Mouse (Mus musculus): ENCODE measurements around the gene Shank2. TPM values are rescaled to one million over a fixed set of nuclear protein-coding genes. Genes with fewer than 3 reads are reported as not detected.

Shank2 gene
- total RNA-seq, 2 experiments from 2014 or later = 133 to 143 TPM

DNA sequence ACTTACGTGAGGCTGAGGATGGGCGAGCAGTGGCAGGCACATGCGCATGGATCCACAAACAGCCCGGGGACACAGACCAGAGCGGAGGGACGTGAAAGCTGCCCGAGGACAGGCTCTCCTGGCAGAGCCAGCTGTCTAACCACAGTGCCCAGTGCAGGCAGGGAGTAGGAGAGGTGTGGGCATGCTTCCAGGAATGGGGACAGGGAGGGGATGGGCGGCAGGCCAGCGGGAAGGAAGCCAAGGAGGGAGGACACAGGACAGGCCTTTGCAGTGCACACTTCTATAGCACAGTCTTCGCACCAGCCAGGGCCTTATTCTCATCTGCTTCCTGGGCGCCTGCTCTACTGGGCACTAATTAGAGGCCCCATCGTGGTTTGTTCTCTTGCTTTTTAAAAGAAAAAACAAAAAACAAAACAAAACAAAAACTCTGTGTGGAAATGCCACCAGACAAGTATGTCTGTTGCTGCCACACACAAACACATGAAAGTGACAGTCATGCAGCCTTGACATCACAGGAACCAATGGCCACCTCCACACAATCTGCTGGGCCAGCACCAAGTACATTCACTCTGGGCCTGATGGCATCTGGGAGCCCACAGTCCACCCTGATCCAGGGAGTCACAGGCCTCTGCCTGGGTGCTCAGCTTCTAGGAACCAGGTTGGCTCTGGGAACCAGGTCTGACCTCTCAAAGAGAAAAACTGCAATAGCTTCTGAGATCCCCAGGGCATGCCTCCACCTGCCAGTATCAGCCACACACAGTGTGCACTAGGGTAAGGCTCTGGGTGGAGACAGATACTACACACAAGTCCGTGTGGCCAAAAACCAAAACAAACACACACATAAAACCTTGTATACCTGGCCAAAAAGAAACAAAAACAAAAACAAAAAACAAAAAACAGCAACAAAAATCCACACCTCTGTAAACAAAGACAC lies 448.2 kb downstream of the Shank2 start:
- peak; percentile 98 for DNase-seq
- intact Hi-C loops (cut with DNase I) = no loop called here

DNA sequence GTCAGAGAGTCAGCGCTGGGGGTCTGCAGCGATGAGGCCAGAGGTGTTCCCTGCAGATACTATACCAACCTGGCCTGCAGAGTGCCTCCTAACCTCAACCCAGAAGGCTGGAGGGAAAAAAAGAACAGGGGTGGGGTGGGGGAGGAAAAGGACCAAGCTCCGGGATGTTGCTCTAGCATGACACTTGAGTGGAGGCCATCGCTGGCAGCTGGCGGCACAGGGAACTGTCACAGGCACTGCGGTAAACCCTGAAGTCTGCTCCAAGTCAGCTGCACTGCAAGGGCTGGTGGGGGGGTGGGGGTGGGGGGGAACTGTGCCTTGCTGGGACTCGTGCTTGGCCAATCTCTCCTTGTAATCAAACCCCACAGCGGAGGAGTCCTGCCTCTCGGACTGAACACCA lies 448.9 kb downstream of the Shank2 start:
- peak; percentile 59 for DNase-seq
- intact Hi-C loops (cut with DNase I) = no loop called here

DNA sequence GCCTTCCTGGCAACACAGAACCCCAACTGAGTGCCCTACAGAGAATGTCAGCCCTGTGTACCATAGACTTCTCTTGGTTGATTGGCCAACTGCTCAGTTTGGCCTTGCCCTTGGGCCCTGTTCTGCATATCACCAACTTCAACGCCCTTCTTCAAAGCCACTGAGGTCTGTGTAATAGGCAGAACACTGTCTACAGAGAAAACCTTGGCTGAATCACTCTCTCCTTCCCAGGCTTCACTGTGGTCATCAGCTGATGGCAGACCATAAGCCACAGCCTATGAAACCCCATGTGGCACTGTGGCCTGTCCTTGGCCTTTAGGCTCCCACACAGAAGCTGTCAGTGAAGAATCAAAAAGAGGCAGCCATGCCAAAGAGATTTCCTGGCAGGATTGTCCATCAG lies 457.2 kb downstream of the Shank2 start:
- no peak for DNase-seq
- intact Hi-C loops (cut with DNase I) = no loop called here

DNA sequence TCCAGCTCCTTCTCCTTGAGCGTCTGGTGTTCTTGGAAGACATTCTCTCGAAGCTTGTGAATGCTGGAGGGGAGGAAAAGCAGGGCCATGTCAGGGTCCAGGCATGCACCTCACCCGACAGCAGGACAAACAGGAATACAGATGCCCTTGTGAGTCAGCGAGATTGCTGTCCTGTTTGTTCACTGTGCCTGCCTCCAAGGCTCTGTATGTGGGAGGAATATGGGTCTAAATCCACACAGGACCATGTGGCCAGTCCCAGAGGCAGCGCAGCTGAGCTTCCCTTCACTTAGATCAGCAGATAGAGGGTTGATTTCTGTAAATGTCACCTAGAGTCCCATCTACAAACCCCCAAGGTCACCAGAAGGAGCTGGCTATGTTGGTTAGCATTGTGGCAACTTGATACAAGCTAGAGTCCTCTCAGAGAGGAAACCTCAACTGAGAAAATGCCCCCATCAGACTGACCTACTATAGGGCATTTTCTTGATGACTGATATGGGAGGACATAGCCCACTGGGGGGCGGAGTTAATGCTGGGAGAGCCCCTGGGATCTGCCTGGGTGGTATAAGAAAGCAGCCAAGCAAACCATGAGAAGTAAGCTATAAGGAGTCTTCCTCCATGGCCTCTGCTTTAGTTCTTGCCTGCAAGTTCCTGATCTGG lies 459.6 kb downstream of the Shank2 start:
- intact Hi-C loops (cut with DNase I) = no loop called here
- DNase-seq = no peak

DNA sequence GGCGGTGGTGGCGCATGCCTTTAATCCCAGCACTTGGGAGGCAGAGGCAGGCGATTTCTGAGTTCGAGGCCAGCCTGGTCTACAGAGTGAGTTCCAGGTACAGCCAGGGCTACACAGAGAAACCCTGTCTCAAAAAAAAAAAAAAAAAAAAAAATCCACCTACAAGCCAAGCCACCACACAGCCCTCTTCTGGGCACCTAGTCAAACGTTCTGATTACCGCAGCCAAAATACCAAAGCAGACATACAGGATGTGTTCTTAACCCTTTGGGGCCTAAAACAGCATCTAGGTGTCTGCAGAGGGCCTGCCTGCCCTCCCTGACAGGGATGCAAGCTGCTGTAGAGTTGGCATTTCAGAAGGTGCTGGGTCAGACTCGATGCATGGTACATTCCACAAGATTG lies 460.8 kb downstream of the Shank2 start:
- intact Hi-C loops (cut with DNase I) = no loop called here

DNA sequence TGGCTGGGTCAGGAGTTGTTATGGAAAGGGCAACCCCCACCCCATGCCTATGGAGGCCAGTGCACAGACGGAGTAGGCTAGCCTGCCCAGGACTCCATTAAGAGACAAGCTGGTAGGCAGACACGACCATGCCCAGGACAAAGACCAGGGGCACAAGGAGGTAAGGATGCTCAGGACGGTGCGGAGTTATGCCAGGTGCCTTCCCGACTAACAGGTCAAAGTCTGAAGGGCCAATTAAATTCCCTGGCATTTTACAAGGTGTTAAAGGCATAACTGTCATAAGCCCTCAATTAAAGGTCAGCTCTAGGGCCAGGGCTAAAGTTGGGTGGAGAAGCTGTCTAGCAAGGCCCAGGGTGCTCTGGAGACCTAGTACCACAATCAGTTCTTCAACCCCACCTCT lies 467.0 kb downstream of the Shank2 start:
- no peak for DNase-seq
- intact Hi-C loops (cut with DNase I) = no loop called here

More for the DNA sequence above, 460.8 kb downstream of the Shank2 start:
- no peak for DNase-seq

DNA sequence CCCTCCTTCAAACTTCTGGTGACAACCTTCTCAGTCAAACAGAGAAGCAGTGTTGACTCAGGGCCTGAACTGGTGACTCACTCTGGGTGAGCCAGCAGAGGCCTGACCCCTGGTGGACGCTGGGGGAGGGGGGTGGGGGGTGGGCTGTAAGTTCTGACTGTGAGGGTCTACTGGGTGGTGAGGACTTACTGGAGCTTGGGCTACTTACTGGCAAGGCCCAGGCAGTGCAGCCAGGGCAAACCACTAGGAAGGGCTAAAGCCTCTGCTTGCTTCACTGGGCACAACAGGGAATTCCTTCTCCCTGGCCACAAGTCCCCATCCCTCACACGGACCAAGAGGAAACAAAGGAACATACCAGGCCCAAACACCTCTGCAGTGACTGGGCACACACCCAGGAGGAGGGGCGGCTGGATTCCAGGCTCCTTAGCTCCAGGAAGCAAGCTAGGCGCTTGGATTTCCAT lies 467.5 kb downstream of the Shank2 start:
- intact Hi-C loops (cut with DNase I) = no loop called here
- no peak for DNase-seq

DNA sequence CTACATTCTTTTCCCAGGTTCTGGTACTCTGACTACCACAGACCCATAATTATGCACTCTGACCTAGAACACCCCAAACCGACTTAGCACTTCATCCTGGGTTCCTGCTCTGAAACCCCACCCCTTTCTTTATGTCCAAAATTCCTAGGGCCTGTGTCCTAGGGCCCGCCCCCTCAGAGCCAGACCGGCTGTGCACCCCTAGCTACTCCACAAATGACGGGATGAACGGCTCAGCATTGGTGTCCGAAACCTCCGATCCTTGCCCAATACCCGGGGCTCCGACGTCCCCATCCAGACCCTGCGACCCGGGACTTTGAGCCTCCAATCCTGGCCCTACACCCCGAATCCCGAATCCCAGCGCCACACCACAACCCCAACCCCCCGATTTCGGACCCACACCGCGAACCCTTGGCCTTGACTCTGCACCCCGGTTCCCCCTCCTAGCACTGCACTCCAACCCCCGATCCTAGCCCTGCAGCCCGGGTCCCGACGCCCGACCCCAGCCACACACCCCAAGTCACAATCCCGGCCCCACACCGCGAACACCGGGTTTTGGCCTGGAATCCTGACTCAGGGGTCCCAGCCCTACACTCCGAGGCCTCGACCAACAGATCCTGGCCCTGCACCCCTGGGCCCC lies 468.3 kb downstream of the Shank2 start:
- intact Hi-C loops (cut with DNase I) = no loop called here

DNA sequence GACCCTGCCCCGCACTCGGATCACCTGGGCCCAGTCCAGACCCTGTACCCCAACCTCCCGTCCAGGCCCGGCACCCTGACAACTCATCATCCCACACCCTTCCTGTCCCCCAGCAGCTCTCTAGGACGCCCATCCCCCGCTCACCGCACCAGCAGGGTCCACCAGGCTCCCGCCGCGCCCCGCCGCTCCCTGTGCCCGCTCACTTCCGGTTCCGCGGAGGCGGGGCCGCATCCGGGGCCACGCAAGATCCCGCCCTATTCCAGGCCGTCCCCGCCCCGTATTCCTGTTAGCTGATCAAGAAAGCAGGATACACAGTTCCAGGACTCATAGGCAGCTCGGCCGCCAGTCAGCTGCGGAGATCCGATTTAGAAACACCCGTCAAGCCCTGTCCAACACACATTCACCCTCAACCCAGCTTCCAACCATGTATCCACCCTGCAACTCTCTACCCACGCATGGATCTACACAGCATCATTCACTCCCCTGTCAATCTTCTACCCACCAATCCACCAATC lies 468.9 kb downstream of the Shank2 start, which contains the start of gene Cttn:
Gene Cttn, minus strand, starts transcription at position 465 of the 515 bp plus-strand sequence.
- peak; percentile 90 for DNase-seq
- intact Hi-C loops (cut with DNase I) = no loop called here

More for the DNA sequence above, 468.3 kb downstream of the Shank2 start:
- DNase-seq = no peak

DNA sequence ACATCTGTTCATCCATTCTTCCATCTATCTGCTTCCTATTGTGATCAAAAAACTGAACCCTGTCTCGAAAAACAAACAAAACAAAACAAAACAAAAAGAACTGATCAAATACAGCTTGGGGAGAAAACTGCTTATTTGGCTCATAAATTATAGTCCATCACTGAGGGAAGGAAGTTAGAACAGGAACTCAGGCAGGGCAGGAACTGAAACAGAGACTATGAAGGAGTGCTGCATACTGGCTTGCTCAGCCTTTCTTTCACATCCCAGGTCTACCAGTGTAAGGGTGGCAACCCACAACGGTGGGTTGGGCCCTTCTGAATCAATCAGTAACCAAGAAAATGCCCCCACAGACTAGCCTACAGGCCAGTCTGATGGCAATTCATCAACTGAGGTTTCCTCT lies 469.4 kb downstream of the Shank2 start:
- no peak for DNase-seq
- intact Hi-C loops (cut with DNase I) = no loop called here

DNA sequence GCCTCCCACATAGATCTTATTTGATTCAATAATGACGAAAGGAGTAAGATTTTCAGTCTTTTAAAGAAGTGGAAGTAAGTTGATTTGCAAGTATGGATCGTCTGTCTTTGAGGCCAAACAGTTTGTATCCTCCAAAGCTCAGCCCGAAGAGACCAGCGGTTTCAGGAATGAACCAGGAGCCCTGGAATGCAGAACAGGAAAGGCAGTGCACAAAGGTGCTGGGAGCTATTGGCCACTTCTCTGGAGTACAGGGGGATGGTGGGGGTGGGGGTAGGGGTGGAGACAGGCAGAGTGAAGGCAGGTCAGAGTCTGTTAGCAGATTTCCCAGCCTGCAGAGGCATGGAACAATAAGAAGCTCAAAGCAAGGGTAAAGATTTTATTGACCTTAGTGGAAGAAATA lies 471.8 kb downstream of the Shank2 start:
- intact Hi-C loops (cut with DNase I) = no loop called here

More for the DNA sequence above, 471.8 kb downstream of the Shank2 start:
- no peak for DNase-seq

Small RNA genes lying within 50 kb of the gene (microRNA-seq; reads per million reads assigned to microRNA genes)
- gene Mir3105 = 1.8 reads per million

Other genes starting within 250 kb of the Shank2 start
- gene Osbpl5, start 244.9 kb upstream of the Shank2 start, total RNA-seq (2021) = 10 to 100 TPM; 67.5 to 84.1 TPM
- gene Mrgprg, start 234.9 kb upstream of the Shank2 start, total RNA-seq (2021) = not detected
- 10 to 100 TPM; 15.3 to 16.5 TPM for gene Mrgpre, start 217.4 kb upstream of the Shank2 start, total RNA-seq (2021)
- 1 to 10 TPM; 4.5 to 6.1 TPM for gene Nadsyn1, start 179.1 kb upstream of the Shank2 start, total RNA-seq (2021)
- gene Dhcr7, start 178.8 kb upstream of the Shank2 start, total RNA-seq (2021) = 10 to 100 TPM; 84.2 to 85.6 TPM
- gene Gm498, start 135.1 kb upstream of the Shank2 start, total RNA-seq (2021) = not detected